Mouse (Mus musculus): ENCODE measurements around the gene Gm28038. TPM values are rescaled to one million over a fixed set of nuclear protein-coding genes. Genes with fewer than 3 reads are reported as not detected.

Gene Gm28038
- polyA plus RNA-seq, 1 experiment, result not detected

DNA sequence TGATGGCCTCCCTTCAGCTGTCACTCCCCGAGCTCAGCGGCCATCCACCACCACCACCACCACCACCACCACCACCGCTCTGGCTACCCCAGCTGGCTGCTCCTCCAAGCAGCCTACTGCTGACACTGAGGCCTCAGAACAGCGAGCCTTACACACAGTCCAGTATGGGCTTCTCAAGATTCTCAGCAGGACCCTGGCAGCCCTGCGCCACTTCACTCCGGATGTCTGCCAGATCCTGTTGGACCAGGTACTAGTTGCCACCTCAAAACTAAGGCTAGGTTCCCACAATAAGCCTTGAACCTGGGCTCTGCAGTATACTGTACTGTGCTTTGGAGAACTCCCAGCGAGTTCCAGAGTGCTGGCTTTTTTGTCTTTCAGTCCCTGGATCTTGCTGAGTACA lies 61.7 kb downstream of the Gm28038 start:
- no peaks in the 10 kb centered on the region; the same call in 1 of the 2 replicates for H3K4me1 ChIP-seq (ENCODE audit: control insufficient read depth, insufficient read depth, insufficient read length, low read length)
- H3K27ac ChIP-seq (replicated peaks; ENCODE audit: low read depth, low read length), result no peak overlapping the region
- no peak overlapping the region for H3K4me3 ChIP-seq (ENCODE audit: insufficient read depth, low read depth, low read length)

DNA sequence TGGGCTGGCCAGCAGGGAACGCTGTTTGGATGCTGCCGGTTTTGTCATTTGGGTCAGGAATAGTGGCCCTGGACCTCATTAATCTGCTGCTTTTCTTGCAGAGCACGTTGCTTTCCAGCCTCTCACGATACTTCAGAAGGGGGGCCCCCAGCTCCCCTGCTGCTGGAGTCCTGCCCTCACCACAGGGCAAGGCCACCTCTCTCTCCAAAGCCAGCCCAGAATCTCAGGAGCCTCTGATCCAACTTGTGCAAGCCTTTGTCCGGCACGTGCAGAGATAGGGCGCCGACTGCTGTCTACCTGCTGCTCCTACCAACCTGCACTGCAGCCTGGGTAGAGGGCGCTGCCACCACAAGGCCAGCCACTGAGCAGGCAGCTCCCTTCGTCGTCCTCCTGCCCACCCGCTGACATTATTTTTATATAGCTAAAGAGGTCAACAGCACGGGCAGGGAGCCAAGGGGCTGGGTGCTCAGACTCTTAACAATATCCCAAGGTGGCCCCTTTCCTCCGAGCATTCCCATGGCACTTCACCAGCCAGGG lies 62.8 kb downstream of the Gm28038 start:
- no peaks in the 10 kb centered on the region; the same call in 1 of the 2 replicates for H3K4me1 ChIP-seq (ENCODE audit: control insufficient read depth, insufficient read depth, insufficient read length, low read length)
- no peak overlapping the region for H3K4me3 ChIP-seq (ENCODE audit: insufficient read depth, low read depth, low read length)
- H3K27ac ChIP-seq (replicated peaks; ENCODE audit: low read depth, low read length), result no peak overlapping the region

DNA sequence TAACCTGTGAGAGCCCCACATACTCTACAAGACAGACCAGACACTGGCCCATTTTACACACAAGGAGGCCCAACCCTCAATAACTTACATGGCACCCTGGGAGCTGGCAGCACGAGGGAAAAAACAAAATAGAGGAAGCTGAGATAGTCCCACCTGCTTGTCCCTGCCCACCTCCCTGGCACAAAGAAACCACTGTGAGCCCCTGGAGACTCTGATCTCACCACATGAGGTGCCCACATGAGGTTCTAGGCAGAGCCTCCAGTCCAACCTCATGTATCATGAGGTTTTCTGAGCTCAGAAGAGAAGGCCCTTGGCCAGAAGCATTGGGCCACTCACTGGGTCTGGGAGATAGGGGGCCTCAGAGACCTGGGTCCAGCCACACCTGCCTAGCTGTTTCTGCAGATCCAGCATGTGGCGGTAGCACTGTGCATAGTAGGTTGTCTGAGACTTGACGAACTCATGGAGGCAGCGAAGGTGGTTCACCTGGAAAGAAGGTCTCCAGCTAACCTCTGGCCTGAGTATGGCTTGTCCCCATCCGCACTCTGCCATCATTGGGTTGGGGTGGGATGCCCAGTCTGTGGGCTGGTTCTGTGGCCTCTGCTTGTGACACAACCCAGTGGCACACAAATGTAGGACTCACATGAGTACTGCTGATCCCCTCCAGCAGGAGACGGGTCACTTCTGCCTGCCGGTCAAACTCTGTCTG lies 65.3 kb downstream of the Gm28038 start:
- no peak overlapping the region for H3K27ac ChIP-seq (replicated peaks; ENCODE audit: low read depth, low read length)
- no peak overlapping the region for H3K4me3 ChIP-seq (ENCODE audit: insufficient read depth, low read depth, low read length)
- no peaks in the 10 kb centered on the region; the same call in 1 of the 2 replicates for H3K4me1 ChIP-seq (ENCODE audit: control insufficient read depth, insufficient read depth, insufficient read length, low read length)

DNA sequence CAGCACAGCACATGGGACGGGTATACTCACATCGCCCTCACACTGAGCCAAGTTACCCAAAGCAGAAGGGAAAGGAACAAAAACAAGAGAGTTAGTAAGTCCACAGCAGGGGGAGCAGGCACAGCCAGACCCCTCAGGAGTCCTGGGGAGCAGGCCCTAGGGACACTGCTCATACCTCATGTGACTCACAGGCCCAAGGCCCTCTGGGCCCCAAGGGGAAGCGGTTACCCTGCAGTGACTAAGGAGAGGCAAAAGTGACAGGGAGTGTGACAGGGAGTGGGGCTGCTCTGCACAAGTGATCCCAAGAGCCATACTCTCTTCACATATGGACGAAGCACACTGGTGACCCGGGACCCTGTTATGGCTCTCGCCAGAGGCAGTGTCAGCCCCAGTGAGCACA lies 68.4 kb downstream of the Gm28038 start:
- Histone ChIP-seq H3K27ac (replicated peaks; ENCODE audit: low read depth, low read length) (no peak overlapping the region), H3K4me3 (ENCODE audit: insufficient read depth, low read depth, low read length) (no peak overlapping the region), H3K4me1 (ENCODE audit: control insufficient read depth, insufficient read depth, insufficient read length, low read length) (no peaks in the 10 kb centered on the region; the same call in 1 of the 2 replicates)

Other genes starting within 250 kb of the Gm28038 start
- 6.2 and 6.6 TPM in 2 replicates for gene Wdr34, start 232.2 kb upstream of the Gm28038 start, polyA plus RNA-seq (2012; ENCODE audit: insufficient read depth, insufficient read length, missing spikeins)
- gene Set, start 223.7 kb upstream of the Gm28038 start, polyA plus RNA-seq (2012; ENCODE audit: insufficient read depth, insufficient read length, missing spikeins), result 131 and 139 TPM in 2 replicates
- gene Pkn3, start 203.4 kb upstream of the Gm28038 start, polyA plus RNA-seq (2012; ENCODE audit: insufficient read depth, insufficient read length, missing spikeins), result 1.3 and 4.2 TPM in 2 replicates
- 3.8 and 5.7 TPM in 2 replicates for gene Zdhhc12, start 187.4 kb upstream of the Gm28038 start, polyA plus RNA-seq (2012; ENCODE audit: insufficient read depth, insufficient read length, missing spikeins)
- 19.2 and 23.8 TPM in 2 replicates for gene Zer1, start 156.5 kb upstream of the Gm28038 start, polyA plus RNA-seq (2012; ENCODE audit: insufficient read depth, insufficient read length, missing spikeins)
- gene Tbc1d13, start 147.3 kb upstream of the Gm28038 start, polyA plus RNA-seq (2012; ENCODE audit: insufficient read depth, insufficient read length, missing spikeins), result 28.8 and 38.6 TPM in 2 replicates
- 64.4 and 85.8 TPM in 2 replicates for gene Endog, start 109.5 kb upstream of the Gm28038 start, polyA plus RNA-seq (2012; ENCODE audit: insufficient read depth, insufficient read length, missing spikeins)
- gene Spout1, start 102.6 kb upstream of the Gm28038 start, polyA plus RNA-seq (2012; ENCODE audit: insufficient read depth, insufficient read length, missing spikeins), result 11.0 and 12.7 TPM in 2 replicates
- 17.4 and 19.1 TPM in 2 replicates for gene Kyat1, start 75.2 kb upstream of the Gm28038 start, polyA plus RNA-seq (2012; ENCODE audit: insufficient read depth, insufficient read length, missing spikeins)
- 11.9 and 14.8 TPM in 2 replicates for gene Lrrc8a, start 43.3 kb upstream of the Gm28038 start, polyA plus RNA-seq (2012; ENCODE audit: insufficient read depth, insufficient read length, missing spikeins)
- gene Gm28035, start 40.5 kb upstream of the Gm28038 start, polyA plus RNA-seq (2012; ENCODE audit: insufficient read depth, insufficient read length, missing spikeins), result not detected in 2 replicates
- gene Phyhd1, start 14.8 kb upstream of the Gm28038 start, polyA plus RNA-seq (2012; ENCODE audit: insufficient read depth, insufficient read length, missing spikeins), result 16.2 and 19.3 TPM in 2 replicates
- 37.8 and 40.5 TPM in 2 replicates for gene Dolk, start 5.3 kb downstream of the Gm28038 start, polyA plus RNA-seq (2012; ENCODE audit: insufficient read depth, insufficient read length, missing spikeins)
- gene Nup188, start 5.4 kb downstream of the Gm28038 start, polyA plus RNA-seq (2012; ENCODE audit: insufficient read depth, insufficient read length, missing spikeins), result 10.9 and 19.5 TPM in 2 replicates
- gene Sh3glb2, start 78.3 kb downstream of the Gm28038 start, polyA plus RNA-seq (2012; ENCODE audit: insufficient read depth, insufficient read length, missing spikeins), result 66.4 and 76.9 TPM in 2 replicates
- gene Miga2, start 83.2 kb downstream of the Gm28038 start, polyA plus RNA-seq (2012; ENCODE audit: insufficient read depth, insufficient read length, missing spikeins), result 77.1 and 78.5 TPM in 2 replicates
- gene Dolpp1, start 111.2 kb downstream of the Gm28038 start, polyA plus RNA-seq (2012; ENCODE audit: insufficient read depth, insufficient read length, missing spikeins), result 10.4 and 13.8 TPM in 2 replicates
- gene Crat, start 134.8 kb downstream of the Gm28038 start, polyA plus RNA-seq (2012; ENCODE audit: insufficient read depth, insufficient read length, missing spikeins), result 378 and 560 TPM in 2 replicates
- 83.8 and 94.3 TPM in 2 replicates for gene Ptpa, start 135.0 kb downstream of the Gm28038 start, polyA plus RNA-seq (2012; ENCODE audit: insufficient read depth, insufficient read length, missing spikeins)
- 2.5 and 3.5 TPM in 2 replicates for gene Ier5l, start 193.2 kb downstream of the Gm28038 start, polyA plus RNA-seq (2012; ENCODE audit: insufficient read depth, insufficient read length, missing spikeins)

Data from brown adipose tissue, adult 24 weeks (tissue).